Mouse (Mus musculus) heart, adult 2 months (tissue): ENCODE data around the gene Mfap4.

Experiments
- CTCF ChIP-seq: fragments of 200-600 bp; IDR thresholded peaks from 2 replicates; pipeline ENCODE4 v1.8.1; 2022; ENCODE audit warnings: antibody characterized with exemption, mild to moderate bottlenecking, moderate library complexity
- POLR2A ChIP-seq: fragments of 200-500 bp; IDR thresholded peaks from 2 replicates; pipeline ENCODE4 v1.6.1; 2011; ENCODE audit warnings: mild to moderate bottlenecking, low read depth, low read length, control low read depth; ENCODE audit not compliant: insufficient read depth

- TF ChIP-seq CTCF (no peak), POLR2A (no peak)
Observed at GRCm38 (mm10) chr11:61486458-61487219, 1.4 kb downstream of the Mfap4 start.
